Mouse (Mus musculus) forebrain, embryonic 11.5 days (tissue): ENCODE results near the gene Nrip3. TPM values are rescaled to one million over a fixed set of nuclear protein-coding genes. Genes with fewer than 3 reads are reported as not detected.

Experiments used
- polyA plus RNA-seq: library from polyadenylated mRNA; unstranded; fragments of >200 nt; fragmentation: Nextera tagmentation; extraction: Ambion mirVana; gene quantifications from 2 replicates; pipeline ENCODE4 v1.2.1, GENCODE M21; 2014

Nrip3 gene
- polyA plus RNA-seq, 1 experiment from 2014 or later: 0.83 TPM

Other genes with a start within 250 kb of the Nrip3 start
- gene St5, start 78.4 kb downstream of the Nrip3 start, polyA plus RNA-seq: 32.8 TPM in 2 replicates
- gene Akip1, start 78.3 kb downstream of the Nrip3 start, polyA plus RNA-seq: 18.3 and 19.6 TPM in 2 replicates
- not detected in 2 replicates for gene BC051019, start 58.2 kb downstream of the Nrip3 start, polyA plus RNA-seq
- 0.28 TPM in 1 of 2 replicates, not detected in the other for gene Ascl3, start 50.3 kb downstream of the Nrip3 start, polyA plus RNA-seq
- gene Tmem9b, start 29.1 kb downstream of the Nrip3 start, polyA plus RNA-seq: 45.7 and 47.1 TPM in 2 replicates
- 2.3 and 2.5 TPM in 2 replicates for gene Scube2, start 83.7 kb upstream of the Nrip3 start, polyA plus RNA-seq
- gene Dennd5a, start 178.4 kb upstream of the Nrip3 start, polyA plus RNA-seq: 52.6 and 55.9 TPM in 2 replicates
- 66.4 and 67.5 TPM in 2 replicates for gene Tmem41b, start 204.9 kb upstream of the Nrip3 start, polyA plus RNA-seq
- gene Ipo7, start 236.2 kb upstream of the Nrip3 start, polyA plus RNA-seq: 36.2 and 39.9 TPM in 2 replicates